Mouse (Mus musculus): ENCODE measurements at regions not wholly inside any gene's neighbourhood (a gene's known extent, or its start where the extent isn't known, plus 50 kb on each side); places are given as distances from the start of the nearest gene placed in this dataset.

- Histone ChIP-seq H3K36me3 (ENCODE audit: control insufficient read depth, insufficient read depth, low read length, poor library complexity, severe bottlenecking) (no peaks in the 10 kb centered on the region), H3K4me3 (ENCODE audit: insufficient read depth in 1 of 2, low read depth in 1 of 2, low read length in 2 of 2, poor library complexity in 1 of 2, severe bottlenecking in 1 of 2) (no peak overlapping the region), H3K9me3 (ENCODE audit: control insufficient read depth, insufficient read depth, low read depth, low read length) (no peaks in the 10 kb centered on the region), H3K27ac (ENCODE audit: insufficient read depth, low read depth, low read length, poor library complexity, severe bottlenecking) (no peak overlapping the region), H3K9ac (ENCODE audit: insufficient read depth, low read depth, low read length, poor library complexity, severe bottlenecking) (no peak overlapping the region), H3K4me1 (ENCODE audit: control insufficient read depth in 2 of 2, insufficient read depth in 2 of 2, low read length in 2 of 2, poor library complexity in 1 of 2) (no peaks in the 10 kb centered on the region)
- in situ Hi-C loops (cut with MboI; ENCODE audit: low sequenced_read_pairs in 2 of 2, unreplicated experiment in 2 of 2) = no loop called here
- no peak for DNase-seq (ENCODE audit: low read depth, low spot score)
- TF ChIP-seq ZC3H11A (IDR thresholded peaks at IDR 0.05; ENCODE audit: borderline replicate concordance, low read depth, low read length) = no peak
- TF ChIP-seq ZNF384 (IDR thresholded peaks at IDR 0.05; ENCODE audit: low read depth, low read length) = no peak
- no peak for TF ChIP-seq CHD2 (IDR thresholded peaks at IDR 0.05; ENCODE audit: low read depth, low read length)
- TF ChIP-seq HCFC1 (IDR thresholded peaks at IDR 0.05; ENCODE audit: borderline replicate concordance, insufficient read depth, low read length) = no peak
- TF ChIP-seq MAFK (IDR thresholded peaks at IDR 0.05; ENCODE audit: insufficient read depth, low read depth, low read length) = no peak
These were observed 69.0 kb upstream of the Ppp1r12a start for GRCm38 (mm10) chr10:108093043-108093442.

DNA sequence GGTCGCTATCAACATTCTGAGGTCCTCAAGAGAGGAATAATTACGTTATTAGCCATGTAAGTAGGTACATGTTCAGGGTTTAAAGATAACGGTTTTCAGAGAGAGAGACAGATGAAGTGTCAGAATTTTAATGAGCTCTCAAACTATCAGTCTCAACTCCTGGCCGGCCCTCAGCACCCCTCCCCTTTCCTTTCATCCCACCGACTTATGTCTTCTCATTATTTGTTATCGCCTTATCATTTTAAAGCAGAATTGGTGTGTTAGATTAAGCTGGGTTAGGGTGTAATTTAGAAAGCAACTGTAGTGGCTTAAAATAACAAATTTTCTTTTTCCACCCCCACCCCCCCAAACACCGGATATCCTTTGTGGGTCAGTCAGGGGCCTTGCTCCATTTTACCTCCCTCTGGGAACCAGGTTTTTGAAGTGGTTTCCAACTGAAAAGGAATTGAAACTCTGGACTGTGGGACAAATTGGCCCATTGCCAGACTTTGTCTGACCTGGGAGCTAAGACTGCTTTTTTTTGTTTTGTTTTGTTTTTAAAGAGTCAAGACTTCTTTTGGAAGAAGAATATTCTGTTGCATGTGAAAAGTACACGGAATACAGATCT lies 72.5 kb upstream of the Ppp1r12a start:
- in situ Hi-C loops (cut with MboI; ENCODE audit: low sequenced_read_pairs in 2 of 2, unreplicated experiment in 2 of 2) = no loop called here

GRCm38 (mm10) chr10:108088883-108089282 lies 73.1 kb upstream of the Ppp1r12a start:
- H3K27ac ChIP-seq (ENCODE audit: insufficient read depth, low read depth, low read length, poor library complexity, severe bottlenecking) = no peak overlapping the region
- no peaks in the 10 kb centered on the region for H3K4me1 ChIP-seq (ENCODE audit: control insufficient read depth in 2 of 2, insufficient read depth in 2 of 2, low read length in 2 of 2, poor library complexity in 1 of 2)
- no peaks in the 10 kb centered on the region for H3K36me3 ChIP-seq (ENCODE audit: control insufficient read depth, insufficient read depth, low read length, poor library complexity, severe bottlenecking)
- H3K9ac ChIP-seq (ENCODE audit: insufficient read depth, low read depth, low read length, poor library complexity, severe bottlenecking) = no peak overlapping the region
- no peak overlapping the region for H3K4me3 ChIP-seq (ENCODE audit: insufficient read depth in 1 of 2, low read depth in 1 of 2, low read length in 2 of 2, poor library complexity in 1 of 2, severe bottlenecking in 1 of 2)
- in situ Hi-C loops (cut with MboI; ENCODE audit: low sequenced_read_pairs in 2 of 2, unreplicated experiment in 2 of 2) = no loop called here
- no peak for TF ChIP-seq ZNF384 (IDR thresholded peaks at IDR 0.05; ENCODE audit: low read depth, low read length)
- no peak for TF ChIP-seq CHD2 (IDR thresholded peaks at IDR 0.05; ENCODE audit: low read depth, low read length)
- TF ChIP-seq MAFK (IDR thresholded peaks at IDR 0.05; ENCODE audit: insufficient read depth, low read depth, low read length) = no peak
- TF ChIP-seq HCFC1 (IDR thresholded peaks at IDR 0.05; ENCODE audit: borderline replicate concordance, insufficient read depth, low read length) = no peak
- no peak for TF ChIP-seq ZC3H11A (IDR thresholded peaks at IDR 0.05; ENCODE audit: borderline replicate concordance, low read depth, low read length)
- no peaks in the 10 kb centered on the region for H3K9me3 ChIP-seq (ENCODE audit: control insufficient read depth, insufficient read depth, low read depth, low read length)
- DNase-seq (ENCODE audit: low read depth, low spot score) = no peak

More for the DNA sequence above, 72.5 kb upstream of the Ppp1r12a start:
- TF ChIP-seq CHD2 (IDR thresholded peaks at IDR 0.05; ENCODE audit: low read depth, low read length) = no peak
- TF ChIP-seq MAFK (IDR thresholded peaks at IDR 0.05; ENCODE audit: insufficient read depth, low read depth, low read length) = no peak
- no peak for TF ChIP-seq ZNF384 (IDR thresholded peaks at IDR 0.05; ENCODE audit: low read depth, low read length)
- TF ChIP-seq ZC3H11A (IDR thresholded peaks at IDR 0.05; ENCODE audit: borderline replicate concordance, low read depth, low read length) = no peak
- TF ChIP-seq HCFC1 (IDR thresholded peaks at IDR 0.05; ENCODE audit: borderline replicate concordance, insufficient read depth, low read length) = no peak
- Histone ChIP-seq H3K36me3 (ENCODE audit: control insufficient read depth, insufficient read depth, low read length, poor library complexity, severe bottlenecking) (no peaks in the 10 kb centered on the region), H3K4me1 (ENCODE audit: control insufficient read depth in 2 of 2, insufficient read depth in 2 of 2, low read length in 2 of 2, poor library complexity in 1 of 2) (no peaks in the 10 kb centered on the region), H3K27ac (ENCODE audit: insufficient read depth, low read depth, low read length, poor library complexity, severe bottlenecking) (no peak overlapping the region), H3K4me3 (ENCODE audit: insufficient read depth in 1 of 2, low read depth in 1 of 2, low read length in 2 of 2, poor library complexity in 1 of 2, severe bottlenecking in 1 of 2) (no peak overlapping the region), H3K9me3 (ENCODE audit: control insufficient read depth, insufficient read depth, low read depth, low read length) (no peaks in the 10 kb centered on the region), H3K9ac (ENCODE audit: insufficient read depth, low read depth, low read length, poor library complexity, severe bottlenecking) (no peak overlapping the region)
- DNase-seq (ENCODE audit: low read depth, low spot score) = no peak

DNA sequence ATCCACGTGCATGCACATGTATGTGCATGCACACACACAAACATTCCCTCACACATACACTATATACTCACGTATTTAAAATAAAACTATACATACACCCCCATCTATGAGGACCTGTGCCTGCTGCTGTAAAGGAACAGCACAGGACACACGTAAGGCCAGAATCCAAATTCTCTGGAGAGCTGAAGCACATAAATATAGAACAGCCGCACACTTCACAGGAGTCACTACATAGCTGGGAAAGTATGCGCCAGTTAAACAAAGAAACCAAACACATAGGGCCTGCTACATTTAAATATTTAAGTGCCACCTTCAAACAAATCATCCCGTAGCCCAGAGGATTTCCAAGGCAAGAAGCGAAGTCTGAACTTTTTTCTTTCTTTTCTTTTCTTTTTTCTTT lies 73.8 kb upstream of the Ppp1r12a start:
- Histone ChIP-seq H3K27ac (ENCODE audit: insufficient read depth, low read depth, low read length, poor library complexity, severe bottlenecking) (no peak overlapping the region), H3K4me1 (ENCODE audit: control insufficient read depth in 2 of 2, insufficient read depth in 2 of 2, low read length in 2 of 2, poor library complexity in 1 of 2) (no peaks in the 10 kb centered on the region), H3K9ac (ENCODE audit: insufficient read depth, low read depth, low read length, poor library complexity, severe bottlenecking) (no peak overlapping the region), H3K36me3 (ENCODE audit: control insufficient read depth, insufficient read depth, low read length, poor library complexity, severe bottlenecking) (no peaks in the 10 kb centered on the region), H3K4me3 (ENCODE audit: insufficient read depth in 1 of 2, low read depth in 1 of 2, low read length in 2 of 2, poor library complexity in 1 of 2, severe bottlenecking in 1 of 2) (no peak overlapping the region), H3K9me3 (ENCODE audit: control insufficient read depth, insufficient read depth, low read depth, low read length) (no peaks in the 10 kb centered on the region)
- no peak for DNase-seq (ENCODE audit: low read depth, low spot score)
- in situ Hi-C loops (cut with MboI; ENCODE audit: low sequenced_read_pairs in 2 of 2, unreplicated experiment in 2 of 2) = no loop called here
- no peak for TF ChIP-seq ZC3H11A (IDR thresholded peaks at IDR 0.05; ENCODE audit: borderline replicate concordance, low read depth, low read length)
- no peak for TF ChIP-seq MAFK (IDR thresholded peaks at IDR 0.05; ENCODE audit: insufficient read depth, low read depth, low read length)
- no peak for TF ChIP-seq HCFC1 (IDR thresholded peaks at IDR 0.05; ENCODE audit: borderline replicate concordance, insufficient read depth, low read length)
- TF ChIP-seq CHD2 (IDR thresholded peaks at IDR 0.05; ENCODE audit: low read depth, low read length) = no peak
- TF ChIP-seq ZNF384 (IDR thresholded peaks at IDR 0.05; ENCODE audit: low read depth, low read length) = no peak

Data from ES-E14 (cell line).